Mouse (Mus musculus) liver, adult 2 months (tissue): ENCODE measurements around the gene Sgms1. TPM values are rescaled to one million over a fixed set of nuclear protein-coding genes. Genes with fewer than 3 reads are reported as not detected.

ENCODE experiments used
- DNase-seq: peaks from one replicate; pipeline ENCODE4 v3.0.0-alpha.2; 2011; ENCODE audit warnings: low read depth, low spot score; ENCODE audit errors: extremely low read depth
- H3K27ac ChIP-seq: fragments of 200-500 bp; replicated peaks from 2 replicates; pipeline ENCODE4 v1.5.1; 2012; ENCODE audit warnings: low read depth, mild to moderate bottlenecking, control low read depth, inconsistent platforms, low read length; ENCODE audit not compliant: insufficient read depth
- H3K27me3 ChIP-seq: fragments of 200-500 bp; 2 replicates; pipeline ENCODE4 v1.6.1; 2012; ENCODE audit warnings: mild to moderate bottlenecking, moderate library complexity, low read length, inconsistent platforms; ENCODE audit not compliant: control insufficient read depth, insufficient read depth
- H3K36me3 ChIP-seq: fragments of 200-500 bp; 2 replicates; pipeline ENCODE4 v1.6.1; 2012; ENCODE audit warnings: low read length, inconsistent platforms; ENCODE audit not compliant: control insufficient read depth, insufficient read depth
- H3K4me1 ChIP-seq: fragments of 200-500 bp; 2 replicates; pipeline ENCODE4 v1.6.1; 2011; ENCODE audit warnings: low read length; ENCODE audit not compliant: control insufficient read depth, insufficient read depth
- H3K4me3 ChIP-seq: fragments of 200-500 bp; 2 replicates; pipeline ENCODE4 v1.5.1; 2011; ENCODE audit warnings: low read depth, mild to moderate bottlenecking, control low read depth, low read length, moderate library complexity; ENCODE audit not compliant: insufficient read depth
- H3K79me2 ChIP-seq: fragments of 200-500 bp; 2 replicates; pipeline ENCODE4 v1.6.1; 2012; ENCODE audit warnings: inconsistent platforms, mild to moderate bottlenecking, low read length, moderate library complexity; ENCODE audit not compliant: control insufficient read depth, insufficient read depth
- H3K9ac ChIP-seq: fragments of 200-500 bp; 2 replicates; pipeline ENCODE4 v1.6.1; 2012; ENCODE audit warnings: low read depth, mild to moderate bottlenecking, control low read depth, inconsistent platforms, low read length
- CTCF ChIP-seq: fragments of 200-500 bp; IDR thresholded peaks from 2 replicates; pipeline ENCODE4 v1.5.1; 2011; ENCODE audit warnings: low read depth, low read length, control low read depth
- POLR2A ChIP-seq: fragments of 200-500 bp; IDR thresholded peaks from 2 replicates; pipeline ENCODE4 v1.6.1; 2011; ENCODE audit warnings: low read length, control low read depth; ENCODE audit not compliant: insufficient read depth; ENCODE audit errors: extremely low read depth
- WGBS: fragments of 180-500 bp; shearing (Covaris S2); methylation state at CpG from one replicate; pipeline ENCODE4 v1.1.7; 2018; 5-methylcytosine and 5-hydroxymethylcytosine counted together
- polyA plus RNA-seq: library from polyadenylated mRNA; depleted of rRNA; stranded (reverse); fragments of >200 nt; gene quantifications from 2 replicates; pipeline ENCODE4 v1.2.3, GENCODE M21; 2012
- total RNA-seq: library from RNA; depleted of rRNA; stranded (reverse); fragments of >200 nt; gene quantifications from 2 replicates; pipeline ENCODE4 v1.2.3, GENCODE M21; 2014

The Sgms1 gene
- total and polyA plus RNA-seq, 2 experiments, result 6.5 to 26.7 TPM

- Histone ChIP-seq H3K27ac (no peak overlapping the region), H3K4me1 (peaks cover 21% of the 10 kb centered on the region), H3K79me2 (peaks cover 4% of the 10 kb centered on the region; the same call in 1 of the 2 replicates), H3K9ac (no peak overlapping the region), H3K4me3 (no peak overlapping the region), H3K27me3 (no peaks in the 10 kb centered on the region), H3K36me3 (peaks cover 1% of the 10 kb centered on the region; the same call in 1 of the 2 replicates)
- TF ChIP-seq CTCF, result no peak
- TF ChIP-seq POLR2A, result no peak
- WGBS, result 48% methylated on average over 5 of the region's 5 CpGs
- no peak for DNase-seq
Observed at GRCm38 (mm10) chr19:32347491-32347890, 42.0 kb downstream of the Sgms1 start.

DNA sequence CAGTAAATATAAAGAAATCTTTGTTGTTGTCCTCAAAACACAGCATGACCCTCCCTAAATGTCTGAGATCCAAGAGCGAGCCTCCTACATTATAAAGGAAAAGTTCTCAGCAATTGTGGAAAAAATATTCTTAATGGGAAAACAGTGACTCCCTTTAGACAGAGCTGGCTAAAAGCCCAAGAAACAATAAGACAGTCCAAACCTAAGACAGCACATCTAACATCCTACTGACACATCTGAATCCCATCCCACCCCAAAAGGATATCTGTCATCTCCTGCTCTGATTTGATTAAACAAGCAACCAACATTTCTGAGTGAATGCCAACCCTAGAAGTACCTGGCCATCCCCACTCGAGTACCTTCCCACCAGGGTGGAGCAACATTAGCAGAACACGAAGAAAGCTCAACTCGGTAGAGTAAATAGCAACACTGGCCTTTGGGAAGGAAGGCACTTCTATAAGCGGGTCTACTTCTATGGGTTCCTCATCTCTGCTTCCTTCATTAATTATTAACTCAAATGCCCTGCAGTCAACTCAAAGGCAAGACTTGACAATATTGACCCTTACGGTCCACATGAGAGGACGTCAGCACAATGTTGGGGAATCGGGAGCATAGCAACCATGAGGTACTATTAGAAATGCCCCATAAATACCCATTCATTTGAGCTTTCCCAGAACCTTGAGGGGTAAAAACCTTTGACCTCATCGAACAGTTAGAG lies 42.7 kb downstream of the Sgms1 start:
- TF ChIP-seq POLR2A (no peak), CTCF (no peak)
- WGBS, result 25% methylated on average over 9 of the region's 9 CpGs
- Histone ChIP-seq H3K4me3 (peak overlapping the region; percentile 30; the same call in 1 of the 2 replicates), H3K4me1 (peaks cover 23% of the 10 kb centered on the region), H3K27ac (no peak overlapping the region), H3K79me2 (peaks cover 10% of the 10 kb centered on the region), H3K36me3 (peaks cover 1% of the 10 kb centered on the region; the same call in 1 of the 2 replicates), H3K27me3 (no peaks in the 10 kb centered on the region), H3K9ac (no peak overlapping the region)
- peak; percentile 87 for DNase-seq

DNA sequence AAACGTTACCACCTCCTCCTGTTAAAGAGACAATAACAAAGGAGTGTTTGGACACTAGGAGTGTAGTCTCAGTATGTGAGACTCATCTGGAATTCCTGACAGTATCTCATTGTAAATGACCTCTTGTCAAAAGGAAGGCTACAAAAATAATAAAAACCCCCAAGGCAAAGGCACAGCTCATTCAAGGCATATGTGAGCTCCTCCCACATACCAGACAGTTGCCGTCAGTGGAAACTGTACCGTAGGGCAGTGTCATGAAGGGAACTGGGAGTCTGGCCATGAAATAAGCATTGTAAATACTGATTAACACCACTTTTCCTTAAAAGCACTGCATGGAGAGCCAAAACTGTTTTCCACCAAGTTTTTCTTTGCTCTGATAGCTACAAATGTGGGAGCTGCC lies 43.3 kb downstream of the Sgms1 start:
- 7% methylated on average over 3 of the region's 3 CpGs for WGBS
- H3K4me3 ChIP-seq, result no peak overlapping the region

GRCm38 (mm10) chr19:32345181-32345745 lies 44.3 kb downstream of the Sgms1 start:
- no peaks in the 10 kb centered on the region for H3K27me3 ChIP-seq
- no peak for DNase-seq
- no peak for TF ChIP-seq POLR2A
- TF ChIP-seq CTCF, result no peak
- no peak overlapping the region for H3K4me3 ChIP-seq
- no peak overlapping the region for H3K27ac ChIP-seq
- peaks cover 16% of the 10 kb centered on the region for H3K79me2 ChIP-seq
- no peaks in the 10 kb centered on the region for H3K36me3 ChIP-seq
- H3K4me1 ChIP-seq, result peaks cover 23% of the 10 kb centered on the region
- H3K9ac ChIP-seq, result no peak overlapping the region
- WGBS, result 87% methylated on average over 6 of the region's 6 CpGs

More for the DNA sequence above, 43.3 kb downstream of the Sgms1 start:
- H3K79me2 ChIP-seq, result peaks cover 10% of the 10 kb centered on the region
- TF ChIP-seq POLR2A (no peak), CTCF (no peak)
- H3K4me1 ChIP-seq, result peaks cover 23% of the 10 kb centered on the region
- no peaks in the 10 kb centered on the region for H3K36me3 ChIP-seq
- H3K27ac ChIP-seq, result no peak overlapping the region
- peak; percentile 84 for DNase-seq
- no peaks in the 10 kb centered on the region for H3K27me3 ChIP-seq
- no peak overlapping the region for H3K9ac ChIP-seq

DNA sequence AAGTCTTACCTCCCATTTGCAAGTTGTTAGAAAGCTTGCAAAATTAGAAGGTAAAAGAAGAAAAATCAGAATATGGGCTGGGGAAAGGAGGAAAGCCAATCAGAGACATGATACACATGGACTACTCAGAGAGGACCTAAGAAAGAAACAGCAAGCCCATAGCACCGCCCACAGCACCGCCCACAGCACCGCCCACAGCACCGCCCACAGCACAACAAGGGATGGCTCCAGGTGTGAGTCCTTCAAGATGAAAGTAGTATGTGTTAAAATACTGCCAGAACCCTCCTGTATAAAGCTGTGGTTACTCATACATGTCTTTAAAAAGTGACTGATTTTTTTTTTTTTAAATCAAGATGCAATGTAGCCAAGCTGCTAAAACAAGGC lies 44.8 kb downstream of the Sgms1 start:
- WGBS, result 11% methylated on average over 4 of the region's 4 CpGs
- H3K36me3 ChIP-seq, result no peaks in the 10 kb centered on the region
- H3K27ac ChIP-seq, result no peak overlapping the region
- DNase-seq, result no peak
- H3K4me3 ChIP-seq, result no peak overlapping the region
- H3K79me2 ChIP-seq, result peaks cover 16% of the 10 kb centered on the region
- TF ChIP-seq CTCF (no peak), POLR2A (no peak)
- H3K9ac ChIP-seq, result no peak overlapping the region
- H3K4me1 ChIP-seq, result peaks cover 23% of the 10 kb centered on the region
- H3K27me3 ChIP-seq, result no peaks in the 10 kb centered on the region
